Mouse (Mus musculus): Measurements from ENCODE around the gene Rftn2. TPM values are rescaled to one million over a fixed set of nuclear protein-coding genes. Genes with fewer than 3 reads are reported as not detected.

Gene Rftn2
- polyA plus RNA-seq, 1 experiment from 2014 or later: 10.3 TPM

- H3K9me3 ChIP-seq (replicated peaks; ENCODE audit: control insufficient read depth, low read length): no peaks in the 10 kb centered on the region
- WGBS: 67% methylated on average over 11 of the region's 11 CpGs
- H3K27me3 ChIP-seq (ENCODE audit: control insufficient read depth, insufficient read depth, low read length): no peaks in the 10 kb centered on the region
- peaks cover 16% of the 10 kb centered on the region for H3K4me1 ChIP-seq (ENCODE audit: control insufficient read depth, insufficient read depth, low read length)
- H3K27ac ChIP-seq (ENCODE audit: low read length): peak overlapping the region; percentile 37
- no peak overlapping the region for H3K4me3 ChIP-seq (ENCODE audit: low read length)
- H3K4me2 ChIP-seq (ENCODE audit: low read depth, low read length): no peak overlapping the region
- no peaks in the 10 kb centered on the region for H3K36me3 ChIP-seq (ENCODE audit: control insufficient read depth, insufficient read depth)
- no peak for ATAC-seq (replicated peaks; ENCODE audit: extremely low read depth, insufficient read depth, low FRiP score)
- no peak overlapping the region for H3K9ac ChIP-seq (ENCODE audit: low read length)
These were observed 11.3 kb downstream of the Rftn2 start for GRCm38 (mm10) chr1:55215185-55215813.

GRCm38 (mm10) chr1:55213936-55214335 lies 12.6 kb downstream of the Rftn2 start:
- Histone ChIP-seq H3K36me3 (ENCODE audit: control insufficient read depth, insufficient read depth) (no peaks in the 10 kb centered on the region), H3K4me2 (ENCODE audit: low read depth, low read length) (no peak overlapping the region), H3K9ac (ENCODE audit: low read length) (no peak overlapping the region), H3K27me3 (ENCODE audit: control insufficient read depth, insufficient read depth, low read length) (no peaks in the 10 kb centered on the region), H3K9me3 (replicated peaks; ENCODE audit: control insufficient read depth, low read length) (no peaks in the 10 kb centered on the region), H3K4me1 (ENCODE audit: control insufficient read depth, insufficient read depth, low read length) (peaks cover 25% of the 10 kb centered on the region), H3K4me3 (ENCODE audit: low read length) (no peak overlapping the region), H3K27ac (ENCODE audit: low read length) (no peak overlapping the region)
- no peak for ATAC-seq (replicated peaks; ENCODE audit: extremely low read depth, insufficient read depth, low FRiP score)
- WGBS: 82% methylated on average over 6 of the region's 6 CpGs

GRCm38 (mm10) chr1:55213475-55213874 lies 13.1 kb downstream of the Rftn2 start:
- no peak overlapping the region for H3K9ac ChIP-seq (ENCODE audit: low read length)
- WGBS: 48% methylated on average over 6 of the region's 6 CpGs
- no peak for ATAC-seq (replicated peaks; ENCODE audit: extremely low read depth, insufficient read depth, low FRiP score)
- no peaks in the 10 kb centered on the region for H3K27me3 ChIP-seq (ENCODE audit: control insufficient read depth, insufficient read depth, low read length)
- no peak overlapping the region for H3K27ac ChIP-seq (ENCODE audit: low read length)
- H3K36me3 ChIP-seq (ENCODE audit: control insufficient read depth, insufficient read depth): no peaks in the 10 kb centered on the region
- H3K4me2 ChIP-seq (ENCODE audit: low read depth, low read length): no peak overlapping the region
- H3K9me3 ChIP-seq (replicated peaks; ENCODE audit: control insufficient read depth, low read length): no peaks in the 10 kb centered on the region
- H3K4me3 ChIP-seq (ENCODE audit: low read length): no peak overlapping the region
- peaks cover 29% of the 10 kb centered on the region for H3K4me1 ChIP-seq (ENCODE audit: control insufficient read depth, insufficient read depth, low read length)

- Histone ChIP-seq H3K9me3 (replicated peaks; ENCODE audit: control insufficient read depth, low read length) (no peaks in the 10 kb centered on the region), H3K36me3 (ENCODE audit: control insufficient read depth, insufficient read depth) (no peaks in the 10 kb centered on the region), H3K9ac (ENCODE audit: low read length) (no peak overlapping the region), H3K4me1 (ENCODE audit: control insufficient read depth, insufficient read depth, low read length) (peaks cover 32% of the 10 kb centered on the region), H3K27me3 (ENCODE audit: control insufficient read depth, insufficient read depth, low read length) (no peaks in the 10 kb centered on the region), H3K4me3 (ENCODE audit: low read length) (no peak overlapping the region), H3K27ac (ENCODE audit: low read length) (no peak overlapping the region), H3K4me2 (ENCODE audit: low read depth, low read length) (no peak overlapping the region)
- WGBS: 87% methylated on average over 4 of the region's 4 CpGs
- ATAC-seq (replicated peaks; ENCODE audit: extremely low read depth, insufficient read depth, low FRiP score): no peak
These were observed 13.8 kb downstream of the Rftn2 start for GRCm38 (mm10) chr1:55212771-55213170.

- no peak for ATAC-seq (replicated peaks; ENCODE audit: extremely low read depth, insufficient read depth, low FRiP score)
- no peaks in the 10 kb centered on the region for H3K36me3 ChIP-seq (ENCODE audit: control insufficient read depth, insufficient read depth)
- H3K9me3 ChIP-seq (replicated peaks; ENCODE audit: control insufficient read depth, low read length): no peaks in the 10 kb centered on the region
- H3K27ac ChIP-seq (ENCODE audit: low read length): no peak overlapping the region; the same call in 1 of the 2 replicates
- no peak overlapping the region for H3K4me3 ChIP-seq (ENCODE audit: low read length)
- no peak overlapping the region for H3K9ac ChIP-seq (ENCODE audit: low read length)
- H3K27me3 ChIP-seq (ENCODE audit: control insufficient read depth, insufficient read depth, low read length): no peaks in the 10 kb centered on the region
- no peak overlapping the region for H3K4me2 ChIP-seq (ENCODE audit: low read depth, low read length)
- H3K4me1 ChIP-seq (ENCODE audit: control insufficient read depth, insufficient read depth, low read length): peaks cover 23% of the 10 kb centered on the region
- WGBS: 77% methylated on average over 8 of the region's 8 CpGs
These were observed 15.5 kb downstream of the Rftn2 start for GRCm38 (mm10) chr1:55211081-55211480.

- H3K9me3 ChIP-seq (replicated peaks; ENCODE audit: control insufficient read depth, low read length): no peaks in the 10 kb centered on the region
- H3K4me1 ChIP-seq (ENCODE audit: control insufficient read depth, insufficient read depth, low read length): peaks cover 23% of the 10 kb centered on the region
- H3K27me3 ChIP-seq (ENCODE audit: control insufficient read depth, insufficient read depth, low read length): no peaks in the 10 kb centered on the region
- 47% methylated on average over 12 of the region's 12 CpGs for WGBS
- H3K36me3 ChIP-seq (ENCODE audit: control insufficient read depth, insufficient read depth): no peaks in the 10 kb centered on the region
- peak overlapping the region; percentile 47 for H3K4me2 ChIP-seq (ENCODE audit: low read depth, low read length)
- peak overlapping the region; percentile 69 for H3K27ac ChIP-seq (ENCODE audit: low read length)
- H3K9ac ChIP-seq (ENCODE audit: low read length): peak overlapping the region; percentile 41
- ATAC-seq (replicated peaks; ENCODE audit: extremely low read depth, insufficient read depth, low FRiP score): peak; percentile 38; the same call in 1 of the 2 replicates
- H3K4me3 ChIP-seq (ENCODE audit: low read length): no peak overlapping the region
These were observed 16.2 kb downstream of the Rftn2 start for GRCm38 (mm10) chr1:55210202-55210965.

- 36% methylated on average over 5 of the region's 5 CpGs for WGBS
- peaks cover 23% of the 10 kb centered on the region for H3K4me1 ChIP-seq (ENCODE audit: control insufficient read depth, insufficient read depth, low read length)
- peak; percentile 72 for ATAC-seq (replicated peaks; ENCODE audit: extremely low read depth, insufficient read depth, low FRiP score)
- no peaks in the 10 kb centered on the region for H3K9me3 ChIP-seq (replicated peaks; ENCODE audit: control insufficient read depth, low read length)
- H3K4me3 ChIP-seq (ENCODE audit: low read length): no peak overlapping the region
- H3K27ac ChIP-seq (ENCODE audit: low read length): peak overlapping the region; percentile 86
- H3K4me2 ChIP-seq (ENCODE audit: low read depth, low read length): no peak overlapping the region
- peak overlapping the region; percentile 56 for H3K9ac ChIP-seq (ENCODE audit: low read length)
- H3K27me3 ChIP-seq (ENCODE audit: control insufficient read depth, insufficient read depth, low read length): no peaks in the 10 kb centered on the region
- 0 out of 2 replicates have a peak, but pooled peaks cover 2% of the 10 kb centered on the region for H3K36me3 ChIP-seq (ENCODE audit: control insufficient read depth, insufficient read depth)
These were observed 18.0 kb downstream of the Rftn2 start for GRCm38 (mm10) chr1:55208500-55209140.

GRCm38 (mm10) chr1:55207561-55207960 lies 19.0 kb downstream of the Rftn2 start:
- Histone ChIP-seq H3K27me3 (ENCODE audit: control insufficient read depth, insufficient read depth, low read length) (no peaks in the 10 kb centered on the region), H3K36me3 (ENCODE audit: control insufficient read depth, insufficient read depth) (0 out of 2 replicates have a peak, but pooled peaks cover 3% of the 10 kb centered on the region), H3K4me1 (ENCODE audit: control insufficient read depth, insufficient read depth, low read length) (peaks cover 24% of the 10 kb centered on the region), H3K9ac (ENCODE audit: low read length) (no peak overlapping the region), H3K4me2 (ENCODE audit: low read depth, low read length) (no peak overlapping the region), H3K4me3 (ENCODE audit: low read length) (no peak overlapping the region), H3K27ac (ENCODE audit: low read length) (no peak overlapping the region), H3K9me3 (replicated peaks; ENCODE audit: control insufficient read depth, low read length) (no peaks in the 10 kb centered on the region)
- ATAC-seq (replicated peaks; ENCODE audit: extremely low read depth, insufficient read depth, low FRiP score): no peak
- 92% methylated on average over 6 of the region's 6 CpGs for WGBS

Data from heart, embryonic 16.5 days (tissue).